Mouse (Mus musculus) olfactory bulb, adult 2 months (tissue): ENCODE results near the gene Cgnl1.

Experiments used
- CTCF ChIP-seq: fragments of 200-500 bp; IDR thresholded peaks from 2 replicates; pipeline ENCODE4 v1.5.1; 2012; ENCODE audit warnings: low read depth, mild to moderate bottlenecking, low read length, moderate library complexity; ENCODE audit not compliant: insufficient read depth
- POLR2A ChIP-seq: fragments of 200-500 bp; IDR thresholded peaks from 2 replicates; pipeline ENCODE4 v1.6.1; 2012; ENCODE audit warnings: mild to moderate bottlenecking, low read depth, low read length, moderate library complexity; ENCODE audit not compliant: insufficient read depth

DNA sequence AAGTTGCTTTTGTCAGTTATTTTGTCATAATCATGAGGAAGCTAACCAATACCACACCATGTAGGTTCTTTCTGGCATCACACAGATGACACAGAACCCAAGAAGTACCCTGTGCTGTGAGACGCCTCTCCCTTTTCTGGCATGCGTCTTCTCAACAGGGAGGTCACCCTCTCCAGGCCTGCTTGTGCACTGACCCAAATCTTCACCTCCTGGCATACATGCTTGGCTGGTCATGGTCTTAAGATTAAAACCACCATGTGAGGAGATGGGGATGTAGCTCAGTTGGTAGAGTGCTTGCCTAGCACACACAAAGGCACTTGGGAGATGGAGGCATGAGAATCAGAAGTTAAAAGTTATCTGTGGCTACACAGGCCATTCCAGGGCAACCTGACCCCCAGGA, 96.2 kb downstream of the Cgnl1 start:
- TF ChIP-seq CTCF (no peak), POLR2A (no peak)
